Mouse (Mus musculus) heart, adult 2 months (tissue): Measurements from ENCODE around the gene Usp49.

ENCODE experiments used
- CTCF ChIP-seq: fragments of 200-600 bp; IDR thresholded peaks from 2 replicates; pipeline ENCODE4 v1.8.1; 2022; ENCODE audit warnings: antibody characterized with exemption, mild to moderate bottlenecking, moderate library complexity
- POLR2A ChIP-seq: fragments of 200-500 bp; IDR thresholded peaks from 2 replicates; pipeline ENCODE4 v1.6.1; 2011; ENCODE audit warnings: mild to moderate bottlenecking, low read depth, low read length, control low read depth; ENCODE audit not compliant: insufficient read depth

DNA sequence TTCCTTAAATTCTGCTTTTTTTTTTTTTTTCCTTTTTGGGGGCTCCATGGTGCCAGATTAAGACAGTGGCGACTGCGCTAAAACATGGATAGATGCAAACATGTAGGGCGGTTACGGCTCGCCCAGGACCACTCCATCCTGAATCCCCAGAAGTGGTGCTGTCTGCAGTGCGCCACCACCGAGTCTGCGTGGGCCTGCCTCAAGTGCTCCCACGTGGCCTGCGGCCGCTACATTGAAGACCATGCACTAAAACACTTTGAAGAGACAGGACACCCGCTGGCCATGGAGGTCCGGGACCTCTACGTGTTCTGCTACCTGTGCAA is 41.5 kb downstream of the Usp49 start:
- TF ChIP-seq CTCF (no peak), POLR2A (no peak)
